Mouse (Mus musculus) liver, postnatal 0 days (tissue): ENCODE measurements around the gene Pcbp3. TPM values are rescaled to one million over a fixed set of nuclear protein-coding genes. Genes with fewer than 3 reads are reported as not detected.
"Not testable (repeated sequence)": the region's sequence is repeated elsewhere in the genome, so short reads cannot be mapped to it uniquely, and the experiment has no call there.

Experiments used
- ATAC-seq: fragments of 200-750 bp; cut with Nextera tagmentation; 2 replicates; pipeline ENCODE4 v1.8.0; 2017; ENCODE audit warnings: mild to moderate bottlenecking, moderate library complexity
- DNase-seq: peaks from one replicate; pipeline ENCODE4 v3.0.0-alpha.2; 2016
- H3K27ac ChIP-seq: fragments of 300-500 bp; sonication (generic); 2 replicates; pipeline ENCODE4 v1.5.1; 2014; ENCODE audit warnings: antibody characterized with exemption, moderate library complexity, mild to moderate bottlenecking, low read depth
- H3K27me3 ChIP-seq: fragments of 300-500 bp; sonication (generic); 2 replicates; pipeline ENCODE4 v1.6.1; 2014; ENCODE audit warnings: low read length, control low read depth, mixed read lengths; ENCODE audit not compliant: insufficient read depth
- H3K36me3 ChIP-seq: fragments of 300-500 bp; sonication (generic); replicated peaks from 2 replicates; pipeline ENCODE4 v1.6.1; 2014; ENCODE audit warnings: mild to moderate bottlenecking, control low read depth, low read length, moderate library complexity, mixed read lengths; ENCODE audit not compliant: insufficient read depth
- H3K4me1 ChIP-seq: fragments of 300-500 bp; sonication (generic); 2 replicates; pipeline ENCODE4 v1.6.1; 2014; ENCODE audit warnings: antibody characterized with exemption, mild to moderate bottlenecking, control low read depth; ENCODE audit not compliant: insufficient read depth
- H3K4me2 ChIP-seq: fragments of 300-500 bp; sonication (generic); 2 replicates; pipeline ENCODE4 v1.6.1; 2014; ENCODE audit warnings: low read depth, mild to moderate bottlenecking, low read length, moderate library complexity, mixed read lengths
- H3K4me3 ChIP-seq: fragments of 300-500 bp; sonication (generic); 2 replicates; pipeline ENCODE4 v1.5.1; 2014; ENCODE audit warnings: low read depth, low read length
- H3K9ac ChIP-seq: fragments of 300-500 bp; sonication (generic); replicated peaks from 2 replicates; pipeline ENCODE4 v1.6.1; 2014; ENCODE audit warnings: mild to moderate bottlenecking, moderate library complexity
- H3K9me3 ChIP-seq: fragments of 300-500 bp; sonication (generic); 2 replicates; pipeline ENCODE4 v1.6.1; 2016; ENCODE audit warnings: mild to moderate bottlenecking, control low read depth, low read length, mixed read lengths
- CTCF ChIP-seq: sonication (generic); IDR thresholded peaks from 2 replicates; pipeline ENCODE4 v1.5.1; 2016; ENCODE audit warnings: antibody characterized with exemption, low read depth
- EP300 ChIP-seq: IDR thresholded peaks from 2 replicates; pipeline ENCODE4 v1.6.1; 2016; ENCODE audit warnings: antibody characterized with exemption, low read depth, mild to moderate bottlenecking
- WGBS: fragments of 180-500 bp; shearing (Covaris S2); extraction: QIAGEN DNeasy Blood & Tissue Kit; methylation state at CpG from one replicate; pipeline ENCODE4 v1.1.7; 2014; ENCODE audit not compliant: insufficient replicate concordance; 5-methylcytosine and 5-hydroxymethylcytosine counted together
- polyA plus RNA-seq: library from polyadenylated mRNA; unstranded; fragments of >200 nt; fragmentation: Nextera tagmentation; extraction: Ambion mirVana; gene quantifications from 2 replicates; pipeline ENCODE4 v1.2.1, GENCODE M21; 2015

The Pcbp3 gene
- polyA plus RNA-seq, 1 experiment from 2014 or later = 2.9 TPM

GRCm38 (mm10) chr10:76997759-76998513 is 36.2 kb upstream of the Pcbp3 start:
- Histone ChIP-seq H3K4me3 (no peak overlapping the region), H3K27me3 (no peaks in the 10 kb centered on the region), H3K36me3 (no peaks in the 10 kb centered on the region), H3K9me3 (no peaks in the 10 kb centered on the region), H3K4me1 (no peaks in the 10 kb centered on the region), H3K27ac (no peak overlapping the region), H3K4me2 (no peak overlapping the region), H3K9ac (no peak overlapping the region)
- ATAC-seq (peak; percentile 84), DNase-seq (peak; percentile 83)
- 54% methylated on average over 17 of the region's 17 CpGs for WGBS
- TF ChIP-seq CTCF (no peak), EP300 (no peak)

GRCm38 (mm10) chr10:76992456-76992855 is 30.8 kb upstream of the Pcbp3 start:
- Histone ChIP-seq H3K27me3 (no peaks in the 10 kb centered on the region), H3K4me3 (no peak overlapping the region), H3K27ac (no peak overlapping the region), H3K9me3 (no peaks in the 10 kb centered on the region), H3K36me3 (no peaks in the 10 kb centered on the region), H3K9ac (no peak overlapping the region), H3K4me1 (no peaks in the 10 kb centered on the region), H3K4me2 (no peak overlapping the region)
- no peak for DNase-seq
- no peak for ATAC-seq
- TF ChIP-seq EP300 (no peak), CTCF (no peak)
- WGBS = 53% methylated on average over 3 of the region's 3 CpGs

GRCm38 (mm10) chr10:76988586-76988985 is 26.9 kb upstream of the Pcbp3 start:
- Histone ChIP-seq H3K36me3 (no peaks in the 10 kb centered on the region), H3K27me3 (no peaks in the 10 kb centered on the region), H3K4me1 (no peaks in the 10 kb centered on the region), H3K9ac (no peak overlapping the region), H3K27ac (no peak overlapping the region), H3K4me2 (no peak overlapping the region), H3K9me3 (no peaks in the 10 kb centered on the region), H3K4me3 (no peak overlapping the region)
- ATAC-seq (no peak), DNase-seq (no peak)
- 72% methylated on average over 5 of the region's 5 CpGs for WGBS
- no peak for TF ChIP-seq CTCF
- TF ChIP-seq EP300 = no peak

GRCm38 (mm10) chr10:76978042-76978441 is 16.4 kb upstream of the Pcbp3 start:
- H3K9me3 ChIP-seq = 0 out of 2 replicates have a peak, but pooled peaks cover 2% of the 10 kb centered on the region
- no peak for TF ChIP-seq CTCF
- TF ChIP-seq EP300 = no peak
- DNase-seq = no peak

GRCm38 (mm10) chr10:76976699-76977098 is 15.0 kb upstream of the Pcbp3 start:
- Histone ChIP-seq H3K9ac (no peak overlapping the region), H3K27me3 (no peaks in the 10 kb centered on the region), H3K36me3 (no peaks in the 10 kb centered on the region), H3K4me3 (no peak overlapping the region), H3K27ac (no peak overlapping the region), H3K4me2 (no peak overlapping the region), H3K4me1 (no peaks in the 10 kb centered on the region), H3K9me3 (no peaks in the 10 kb centered on the region)
- TF ChIP-seq EP300 (no peak), CTCF (no peak)
- DNase-seq = no peak
- WGBS = 57% methylated on average over 4 of the region's 4 CpGs
- no peak for ATAC-seq

More at GRCm38 (mm10) chr10:76978042-76978441, 16.4 kb upstream of the Pcbp3 start:
- no peaks in the 10 kb centered on the region for H3K36me3 ChIP-seq
- ATAC-seq = no peak
- H3K27ac ChIP-seq = no peak overlapping the region
- 28% methylated on average over 2 of the region's 2 CpGs for WGBS
- no peak overlapping the region for H3K4me3 ChIP-seq
- no peak overlapping the region for H3K4me2 ChIP-seq
- H3K9ac ChIP-seq = no peak overlapping the region
- no peaks in the 10 kb centered on the region for H3K4me1 ChIP-seq
- H3K27me3 ChIP-seq = no peaks in the 10 kb centered on the region

- Histone ChIP-seq H3K27me3 (no peaks in the 10 kb centered on the region), H3K36me3 (no peaks in the 10 kb centered on the region), H3K4me2 (no peak overlapping the region), H3K27ac (no peak overlapping the region), H3K4me3 (no peak overlapping the region), H3K9ac (no peak overlapping the region), H3K4me1 (no peaks in the 10 kb centered on the region), H3K9me3 (no peaks in the 10 kb centered on the region)
- no peak for ATAC-seq
- WGBS = 35% methylated on average over 15 of the region's 15 CpGs
- no peak for DNase-seq
- TF ChIP-seq CTCF (no peak), EP300 (no peak)
Observed at GRCm38 (mm10) chr10:76973797-76974436, 12.2 kb upstream of the Pcbp3 start.

- not testable (repeated sequence) for H3K4me3 ChIP-seq, H3K27me3 ChIP-seq, DNase-seq, H3K9ac ChIP-seq, H3K36me3 ChIP-seq, H3K9me3 ChIP-seq, H3K27ac ChIP-seq, H3K4me2 ChIP-seq, H3K4me1 ChIP-seq, ATAC-seq
- WGBS = 59% methylated on average over 6 of the region's 6 CpGs
Observed at GRCm38 (mm10) chr10:76972318-76972717, 10.6 kb upstream of the Pcbp3 start.
